Mouse (Mus musculus) 416B (cell line): ENCODE data around the gene Itsn1.
A peak's percentile ranks its signal among the peaks of the same experiment; 100 is the strongest.

Experiments
- DNase-seq: peaks from one replicate; pipeline ENCODE4 v3.0.0; 2011; ENCODE audit warnings: low read depth

The Itsn1 gene

DNA sequence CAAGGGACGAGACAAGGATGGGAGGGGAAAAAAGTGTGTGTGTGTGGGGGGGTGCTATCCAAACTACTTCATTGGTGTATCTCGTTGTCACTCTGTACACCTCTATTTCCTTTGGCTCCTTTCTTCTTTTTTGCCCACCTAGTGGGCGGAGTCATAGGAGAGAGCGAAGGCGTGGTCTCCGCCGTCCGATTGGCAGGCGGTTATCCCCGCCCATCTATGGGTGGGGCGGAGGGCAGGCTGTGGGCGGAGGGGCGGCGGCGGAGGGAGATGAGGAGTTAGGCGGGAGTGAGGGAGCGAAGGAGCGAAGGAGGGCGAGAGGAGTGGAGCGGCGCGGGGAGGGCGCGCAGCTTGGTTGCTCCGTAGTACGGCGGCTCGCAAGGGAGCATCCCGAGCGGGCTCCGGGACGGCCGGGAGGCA, at the start of gene Itsn1:
TSS of gene Itsn1 (plus strand) at position 216 of the 417 bp plus-strand sequence.
- peak; percentile 100 for DNase-seq

DNA sequence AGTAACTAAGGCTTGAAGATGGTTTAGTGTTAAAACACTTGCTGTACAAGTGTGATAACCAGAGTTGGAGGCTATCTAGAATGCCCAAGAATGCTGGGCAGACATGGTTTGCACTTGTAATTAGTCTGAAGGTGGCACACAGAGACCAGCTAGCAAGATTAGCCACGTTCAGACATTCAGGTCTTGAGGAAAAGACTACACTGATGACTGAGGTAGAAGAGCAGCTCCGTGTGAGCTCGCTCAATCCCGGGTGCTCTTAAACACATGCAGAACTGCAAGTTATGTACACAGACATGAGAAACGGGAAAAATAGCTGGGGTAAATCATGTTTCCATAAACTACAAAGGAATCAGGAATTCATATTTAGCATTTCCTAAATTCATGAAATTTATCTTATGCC, 48.4 kb upstream of the Itsn1 start:
- DNase-seq: no peak

GRCm38 (mm10) chr16:91685526-91685925, 43.6 kb upstream of the Itsn1 start:
- DNase-seq: no peak

DNA sequence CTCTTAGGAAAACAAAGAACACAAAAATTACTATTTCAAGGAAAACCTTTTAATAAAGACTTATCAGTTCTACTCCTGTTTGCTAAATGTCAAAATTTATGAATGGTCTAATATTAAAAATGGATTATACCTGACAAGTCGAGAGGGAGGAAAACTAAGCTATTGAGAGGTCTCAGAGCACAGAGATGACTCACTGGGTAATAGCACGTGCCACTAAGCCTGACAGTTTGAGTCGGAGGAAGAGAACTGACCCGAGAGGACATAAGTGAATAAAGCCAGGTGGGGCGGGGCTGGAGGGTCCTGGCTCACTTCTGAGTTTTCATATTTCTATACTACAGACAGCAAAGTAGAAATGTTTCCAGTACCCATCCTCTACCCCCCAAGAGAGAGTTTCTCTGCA, 42.7 kb upstream of the Itsn1 start:
- no peak for DNase-seq

- peak; percentile 31 for DNase-seq
These were observed 41.0 kb upstream of the Itsn1 start for GRCm38 (mm10) chr16:91688023-91688618.

- peak; percentile 90 for DNase-seq
These were observed 40.3 kb upstream of the Itsn1 start, which contains the start of gene Donson for GRCm38 (mm10) chr16:91688619-91689334. Gene Donson (minus strand): TSS chr16:91688770.

DNA sequence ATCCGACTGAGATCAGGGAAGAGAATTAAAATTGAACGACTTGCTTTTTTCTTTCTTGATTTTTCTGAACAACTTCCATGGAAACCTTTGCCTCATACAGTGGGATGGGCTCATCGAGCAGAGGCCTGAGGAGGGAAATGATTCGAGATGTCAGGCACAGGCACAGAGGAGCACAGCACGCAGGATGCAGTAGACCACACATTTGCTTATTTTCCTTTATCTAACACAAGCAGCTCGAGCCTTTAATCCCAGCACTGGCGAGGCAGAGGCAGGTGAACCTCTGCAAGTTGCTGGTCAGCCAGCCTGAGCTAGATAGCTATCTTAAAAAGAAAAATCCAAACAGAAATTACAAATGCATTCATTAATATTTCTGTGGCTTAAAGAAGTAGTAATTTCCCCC, 39.3 kb upstream of the Itsn1 start:
- peak; percentile 70 for DNase-seq

GRCm38 (mm10) chr16:91694455-91695084, 34.5 kb upstream of the Itsn1 start:
- peak; percentile 83 for DNase-seq

DNA sequence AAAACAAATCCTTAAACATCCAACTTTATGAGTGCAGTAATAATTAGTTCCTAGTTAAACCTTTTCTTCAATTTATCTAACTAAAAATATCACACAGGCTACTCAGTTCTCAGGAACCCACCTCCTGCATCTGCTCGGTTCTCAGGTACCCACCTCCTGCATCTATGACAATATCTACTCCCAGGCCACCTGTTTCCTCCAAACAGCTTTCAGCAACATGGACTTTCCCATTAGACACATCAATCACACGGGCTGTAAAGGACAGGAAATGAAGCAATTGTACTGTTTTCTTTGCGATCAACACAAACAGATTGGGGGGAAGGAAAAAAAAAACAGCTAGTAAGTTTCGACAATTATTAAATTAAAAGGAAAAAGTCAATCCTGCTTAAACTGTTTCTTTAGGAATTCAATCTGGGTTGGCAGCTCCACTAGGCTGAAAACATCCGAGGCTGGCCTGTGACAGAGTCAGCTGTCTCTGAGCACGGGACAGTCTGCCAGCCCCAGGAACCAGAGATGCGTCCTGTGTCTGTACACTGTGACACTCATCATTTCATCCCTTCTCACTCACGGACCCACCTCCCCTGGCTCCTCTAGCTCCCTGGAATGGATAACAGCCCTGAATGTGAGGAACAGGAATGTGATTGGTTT, 33.8 kb upstream of the Itsn1 start:
- peak; percentile 51 for DNase-seq

DNA sequence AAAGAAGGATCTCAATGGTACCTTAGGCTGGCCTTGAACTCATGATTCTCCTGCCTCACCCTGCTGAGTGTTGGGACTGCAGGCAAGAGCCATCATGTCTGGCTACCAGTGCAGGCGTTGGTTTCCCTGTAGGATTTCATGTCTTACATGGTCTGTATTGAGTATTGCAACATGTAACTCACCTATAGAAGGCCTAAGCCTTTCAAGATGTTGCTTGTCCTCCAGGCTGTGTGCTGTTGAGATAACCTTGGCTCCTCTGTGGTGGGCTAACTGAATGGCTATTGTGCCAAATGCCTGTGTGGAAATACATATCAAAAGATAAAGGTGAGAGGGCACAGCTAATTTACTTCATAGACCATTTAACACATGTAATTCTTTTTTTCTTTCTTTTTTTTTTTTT, 30.1 kb upstream of the Itsn1 start:
- no peak for DNase-seq

DNA sequence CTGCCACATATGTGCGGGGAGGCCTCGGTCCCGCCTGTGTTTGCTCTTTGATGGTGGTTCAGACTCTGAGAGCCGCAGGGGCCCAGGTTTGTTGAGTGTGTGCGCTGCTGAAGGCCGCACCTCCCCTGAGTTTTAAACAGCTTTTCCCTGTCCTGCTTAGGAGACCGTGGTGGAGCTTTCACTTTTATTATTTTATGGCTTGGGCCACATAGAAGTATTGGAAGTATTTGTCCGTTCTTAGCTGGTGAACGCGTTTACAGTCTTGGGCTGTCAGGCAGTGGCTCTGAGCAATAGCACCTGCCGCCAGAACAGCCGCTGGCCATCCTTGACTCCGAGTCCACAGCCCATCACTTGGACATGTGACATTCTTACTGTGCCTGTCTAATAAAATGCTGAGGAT, 27.2 kb upstream of the Itsn1 start:
- no peak for DNase-seq

DNA sequence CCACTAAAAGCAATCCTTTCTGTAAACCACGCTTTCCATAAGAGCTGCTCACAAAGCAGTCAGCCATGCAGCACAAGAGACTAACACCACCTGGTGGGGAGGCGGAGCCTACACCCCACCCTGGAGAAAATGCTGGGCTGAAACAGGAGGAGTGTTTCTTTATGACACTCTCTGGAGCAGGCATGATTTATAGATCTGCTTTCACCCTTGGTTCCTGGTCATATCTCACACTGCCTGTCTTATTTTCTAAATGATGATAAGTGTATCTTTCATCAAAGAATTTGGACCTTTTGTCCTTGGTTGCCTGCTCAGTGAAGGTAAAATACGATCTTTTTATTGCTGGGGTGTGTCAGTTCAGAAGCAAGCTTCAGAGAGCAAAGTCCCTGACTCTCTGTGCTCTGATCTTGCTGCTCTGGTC, 26.3 kb upstream of the Itsn1 start:
- no peak for DNase-seq

GRCm38 (mm10) chr16:91704603-91705340, 24.3 kb upstream of the Itsn1 start:
- DNase-seq: no peak

- peak; percentile 73 for DNase-seq
These were observed 18.8 kb upstream of the Itsn1 start for GRCm38 (mm10) chr16:91710241-91710640.

GRCm38 (mm10) chr16:91716927-91717349, 12.1 kb upstream of the Itsn1 start:
- DNase-seq: no peak

GRCm38 (mm10) chr16:91717399-91717798, 11.7 kb upstream of the Itsn1 start:
- DNase-seq: no peak

- DNase-seq: peak; percentile 81
These were observed 4.8 kb upstream of the Itsn1 start for GRCm38 (mm10) chr16:91724247-91724646.

GRCm38 (mm10) chr16:91727433-91727832, 1.6 kb upstream of the Itsn1 start:
- DNase-seq: peak; percentile 90

DNA sequence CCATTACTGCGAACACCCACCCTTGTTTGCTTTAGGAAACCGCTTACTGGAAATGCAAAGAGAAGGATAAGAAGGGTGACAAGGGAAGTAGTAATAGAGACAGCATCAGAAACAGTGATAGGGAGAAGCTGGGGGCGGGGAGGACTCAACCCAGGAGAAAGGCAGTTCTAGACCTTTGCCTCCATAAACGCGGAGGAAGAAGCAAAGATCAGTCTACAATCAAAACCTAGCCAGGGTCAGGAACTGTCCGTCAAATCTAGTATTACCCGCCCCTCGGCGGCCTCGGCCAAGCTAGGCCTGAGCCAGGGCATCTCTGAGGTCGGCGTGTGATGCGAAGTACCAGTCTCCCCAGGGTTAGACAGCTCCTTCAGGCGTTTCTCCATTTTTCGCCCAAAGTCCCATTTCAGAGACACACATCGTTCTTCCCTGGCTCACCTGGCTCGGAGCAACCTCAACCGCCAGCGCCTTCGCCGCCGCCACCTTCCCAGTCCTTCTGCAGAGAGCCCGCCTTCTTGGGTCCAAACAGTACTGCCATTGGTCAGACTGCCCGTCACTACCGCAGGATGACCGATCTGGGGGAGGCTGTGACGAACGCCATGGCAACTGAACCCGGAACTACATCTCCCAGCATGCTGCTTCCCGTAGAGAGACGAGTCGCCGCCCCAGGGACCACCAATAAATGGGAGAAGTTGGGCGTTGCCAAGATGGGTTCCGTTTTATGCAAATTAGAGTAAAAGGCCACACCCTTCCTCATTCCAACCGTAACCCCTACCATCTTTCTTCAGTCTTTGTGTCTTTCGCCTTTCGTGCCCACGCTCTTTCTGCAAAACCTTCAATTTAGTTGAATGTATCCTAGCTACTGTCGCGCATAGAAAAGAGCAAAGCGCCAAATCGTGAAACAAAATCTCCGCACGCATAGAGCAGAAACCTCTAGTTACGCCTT, 687 bp upstream of the Itsn1 start, which contains the start of gene Cryzl1:
TSS of gene Cryzl1 (minus strand) at position 853 of the 943 bp plus-strand sequence.
- DNase-seq: peak; percentile 100

DNA sequence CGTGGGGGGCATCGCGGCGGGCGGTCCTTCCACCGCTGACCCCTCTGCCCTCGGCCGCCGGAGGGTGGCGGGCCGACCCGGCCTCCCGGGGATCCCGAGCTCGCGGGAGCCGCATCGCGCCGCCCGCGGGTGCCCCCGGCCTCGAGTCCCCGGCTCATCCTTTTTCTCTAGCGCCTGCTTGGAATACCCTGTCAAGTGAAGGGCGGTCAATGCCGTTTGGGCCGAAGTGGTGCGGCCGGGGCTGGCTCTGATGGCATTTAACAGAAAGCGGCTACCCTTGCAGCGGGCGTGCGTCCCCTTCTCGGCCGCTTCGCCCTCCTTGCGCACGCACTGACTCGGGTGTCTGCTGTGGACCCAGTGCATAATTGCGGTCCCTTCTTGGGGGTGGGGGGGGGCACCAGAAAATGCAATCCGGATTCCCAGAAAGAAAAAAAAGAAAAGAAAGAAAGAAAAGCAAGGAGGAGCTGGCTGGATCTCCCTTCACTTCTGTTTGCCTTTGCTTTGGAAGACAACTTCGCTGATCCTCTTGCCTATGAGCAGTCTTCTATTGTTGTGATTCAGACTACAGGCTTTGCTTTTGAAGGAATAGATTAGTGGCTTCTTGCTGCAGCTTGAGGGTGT, 850 bp downstream of the Itsn1 start:
- peak; percentile 42 for DNase-seq
